Mouse (Mus musculus) yolk sac, embryonic 10.5 days (tissue): ENCODE measurements around the gene Cul7.

Source experiments
- DNase-seq: peaks from one replicate; pipeline ENCODE4 v3.0.0-alpha.2; 2017; ENCODE audit warnings: low spot score

Cul7 gene

DNA sequence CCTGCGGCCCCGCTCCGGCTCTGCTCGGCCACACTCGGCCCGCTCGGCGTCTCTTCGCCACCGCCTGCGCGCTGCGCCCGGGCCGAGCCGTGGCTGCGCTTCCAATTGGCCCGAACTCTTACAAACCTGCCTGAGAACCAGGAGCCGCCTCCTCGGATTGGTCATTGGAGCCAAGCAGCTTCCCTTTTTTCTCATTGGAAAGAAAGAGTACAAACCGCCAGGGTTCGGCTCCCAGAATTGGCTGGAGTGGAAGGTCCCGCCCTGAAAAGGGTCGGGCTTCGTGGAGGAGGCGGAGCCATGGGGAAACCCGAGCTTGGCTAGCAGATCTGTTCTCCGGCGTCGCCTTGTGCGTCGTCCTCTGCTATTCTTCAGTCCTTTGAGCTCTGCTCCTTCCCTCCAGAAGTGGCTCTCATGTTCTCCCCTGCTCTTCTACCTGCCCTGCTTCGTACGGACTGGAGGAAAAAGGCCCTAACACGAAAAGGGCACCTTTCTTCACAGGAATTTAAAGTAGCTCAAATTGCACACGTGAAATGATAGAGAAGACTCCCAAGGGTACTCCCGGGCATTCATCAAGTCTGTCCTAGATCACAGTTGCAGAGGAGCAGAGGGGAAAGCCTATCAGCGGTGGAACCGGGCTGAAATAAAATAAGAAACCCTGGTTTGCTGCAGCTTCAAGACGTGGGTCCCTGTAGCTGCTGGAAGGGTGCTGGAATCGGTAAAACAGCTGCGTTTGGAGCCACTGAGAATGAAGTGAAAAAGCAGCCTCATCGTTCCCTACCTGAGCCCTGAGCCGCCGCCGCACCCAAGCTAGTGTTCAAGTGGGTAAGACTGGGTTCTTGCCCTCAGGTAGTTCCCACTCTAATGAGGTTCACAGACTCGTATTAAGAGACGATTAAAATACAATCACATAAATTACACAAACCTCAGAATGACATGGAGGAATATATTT lies 55.0 kb downstream of the Cul7 start, which contains the start of gene Ppp2r5d:
Ppp2r5d (minus strand) TSS at position 225 of the 949 bp plus-strand sequence.
- peak; percentile 98 for DNase-seq

DNA sequence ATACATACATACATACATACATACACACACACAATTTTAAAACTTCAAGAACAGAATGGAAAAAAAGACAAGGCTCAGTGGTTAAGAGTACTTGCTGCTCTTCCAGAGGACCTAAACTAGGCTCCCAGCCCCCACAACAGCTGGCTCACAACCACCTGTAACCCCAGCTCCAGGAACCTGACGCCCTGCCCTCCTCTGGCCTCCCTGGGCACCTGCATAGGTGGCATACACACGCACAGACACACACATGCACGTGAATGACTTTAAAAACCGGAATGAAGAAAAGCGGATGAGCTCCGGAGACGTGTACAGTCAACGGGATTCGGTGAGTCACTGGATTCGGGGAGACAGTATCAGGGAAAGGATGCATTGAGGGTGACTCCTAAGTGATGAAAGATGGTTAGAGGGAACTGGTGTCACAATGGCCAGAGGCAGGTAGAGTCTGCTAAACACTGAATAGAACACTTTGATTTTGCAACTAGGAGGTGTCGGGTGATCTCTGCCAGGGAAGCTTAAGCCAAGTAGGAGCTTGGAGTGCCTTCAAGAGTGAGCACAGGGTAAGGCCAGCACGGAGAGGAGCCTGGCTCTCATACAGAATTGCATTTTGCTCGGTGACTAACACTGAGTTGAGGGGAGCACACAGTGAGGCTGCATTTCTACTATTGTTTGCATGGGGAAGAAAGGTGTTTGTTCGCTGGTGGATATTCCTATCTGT lies 56.4 kb downstream of the Cul7 start:
- DNase-seq = no peak

DNA sequence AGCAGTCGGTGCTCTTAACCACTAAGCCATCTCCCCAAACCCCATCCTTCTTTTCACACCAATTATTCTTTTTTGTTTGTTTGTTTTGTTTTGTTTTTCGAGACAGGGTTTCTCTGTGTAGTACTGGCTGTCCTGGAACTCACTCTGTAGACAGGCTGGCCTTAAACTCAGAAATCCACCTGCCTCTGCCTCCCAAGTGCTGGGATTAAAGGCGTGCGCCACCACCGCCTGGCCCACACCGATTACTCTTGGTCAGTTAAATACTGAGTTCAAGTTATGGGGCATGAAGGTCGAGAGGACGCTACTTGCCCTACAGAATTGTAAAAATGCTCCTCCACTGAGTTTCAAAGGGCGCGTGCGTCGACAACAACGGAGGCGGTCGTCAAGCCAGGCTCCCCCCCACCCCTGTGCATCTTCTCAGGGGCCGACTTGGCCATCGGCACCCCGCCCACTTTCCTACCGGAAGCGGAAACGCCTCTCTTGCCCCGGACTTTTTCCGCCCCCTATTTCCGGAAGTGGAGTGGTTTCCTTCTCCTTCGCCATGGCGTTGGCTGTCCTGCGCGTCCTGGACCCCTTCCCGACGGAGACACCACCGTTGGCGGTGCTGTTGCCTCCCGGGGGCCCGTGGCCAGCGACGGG lies 60.9 kb downstream of the Cul7 start, which contains the start of gene Pex6:
Pex6 (plus strand) TSS at position 505 of the 639 bp plus-strand sequence.
- DNase-seq = peak; percentile 93

DNA sequence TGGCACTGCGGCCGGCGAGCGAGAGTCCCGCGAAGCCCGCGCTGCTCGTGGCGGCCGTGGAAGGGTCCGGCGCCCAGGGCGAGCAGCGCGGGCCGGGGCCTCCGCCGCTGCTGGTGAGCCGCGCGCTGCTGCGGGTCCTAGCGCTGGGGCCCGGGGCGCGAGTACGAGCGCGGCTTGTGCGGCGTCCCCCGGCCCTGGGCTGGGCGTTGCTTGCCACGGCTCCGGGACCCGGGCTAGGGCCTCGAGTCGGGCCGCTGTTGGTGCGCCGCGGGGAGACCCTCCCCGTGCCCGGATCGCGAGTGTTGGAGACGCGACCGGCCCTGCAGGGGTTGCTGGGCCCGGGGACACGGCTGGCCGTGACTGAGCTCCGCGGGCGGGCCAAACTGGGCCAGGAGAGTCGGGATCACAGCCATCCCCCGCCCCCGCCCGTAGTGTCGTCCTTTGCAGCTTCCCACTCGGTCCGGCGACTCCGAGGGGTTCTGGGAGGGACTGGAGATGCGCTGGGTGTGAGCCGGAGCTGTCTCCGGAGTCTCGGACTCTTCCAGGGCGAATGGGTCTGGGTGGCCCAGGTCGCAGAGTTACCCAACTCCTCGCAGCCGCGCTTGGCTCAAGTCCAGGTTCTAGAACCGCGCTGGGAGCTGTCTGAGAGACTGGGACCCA lies 61.6 kb downstream of the Cul7 start:
- DNase-seq = no peak

DNA sequence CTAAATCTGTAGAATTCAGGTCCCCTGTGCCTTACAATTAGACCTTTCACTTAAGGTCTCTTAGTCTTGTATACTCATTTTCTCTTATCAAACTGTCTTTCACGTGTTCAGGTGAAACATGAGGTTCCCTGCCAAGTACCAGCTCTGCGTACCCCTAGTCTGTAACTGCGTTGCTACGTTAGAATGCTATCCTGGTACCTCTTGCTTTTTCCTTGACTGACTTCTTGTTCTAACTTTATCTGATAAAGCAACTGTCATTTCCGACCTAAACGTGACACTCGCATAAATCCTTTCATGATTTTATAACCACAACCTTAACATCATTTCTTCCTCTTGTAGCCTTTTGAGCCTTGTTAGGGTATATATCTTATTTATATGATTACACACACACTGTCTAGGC lies 62.3 kb downstream of the Cul7 start:
- no peak for DNase-seq

DNA sequence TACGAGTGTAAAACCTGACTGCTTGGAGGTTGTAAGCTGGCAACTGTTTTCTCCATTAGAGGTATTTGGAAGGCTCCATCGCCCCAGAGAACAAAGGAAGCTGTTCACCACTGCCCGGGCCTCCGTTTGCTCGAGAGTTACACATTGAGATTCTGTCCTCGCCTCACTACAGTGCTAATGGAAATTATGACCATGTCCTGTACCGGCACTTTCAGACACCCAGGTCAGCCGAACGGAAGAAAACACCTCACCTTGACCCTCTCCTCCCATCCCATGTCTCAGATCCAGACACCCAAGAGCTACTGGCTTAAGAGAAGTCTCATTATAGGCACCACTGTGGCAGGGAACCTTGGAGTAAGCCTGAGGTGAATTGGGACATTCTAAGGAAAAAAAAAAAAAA lies 63.7 kb downstream of the Cul7 start:
- no peak for DNase-seq
